Mouse (Mus musculus) midbrain, embryonic 10.5 days (tissue): ENCODE data around the gene Ksr1. TPM values are rescaled to one million over a fixed set of nuclear protein-coding genes. Genes with fewer than 3 reads are reported as not detected.

Experiments
- polyA plus RNA-seq: library from polyadenylated mRNA; unstranded; fragments of >200 nt; fragmentation: Nextera tagmentation; extraction: Ambion mirVana; gene quantifications from 2 replicates; pipeline ENCODE4 v1.2.1, GENCODE M21; 2016

Gene Ksr1
- polyA plus RNA-seq, 1 experiment from 2014 or later, result 1.7 TPM

Other genes starting within 250 kb of the Ksr1 start
- 0.93 and 1.0 TPM in 2 replicates for gene Nos2, start 225.6 kb downstream of the Ksr1 start, polyA plus RNA-seq
- gene Lgals9, start 161.5 kb downstream of the Ksr1 start, polyA plus RNA-seq, result 2.6 and 4.9 TPM in 2 replicates
- gene Wsb1, start 108.3 kb upstream of the Ksr1 start, polyA plus RNA-seq, result 253 and 339 TPM in 2 replicates
- not detected in 2 replicates for gene Gm9964, start 150.5 kb upstream of the Ksr1 start, polyA plus RNA-seq
- gene Nf1, start 193.3 kb upstream of the Ksr1 start, polyA plus RNA-seq, result 6.6 and 6.7 TPM in 2 replicates